Mouse (Mus musculus): ENCODE data around the gene Mon2.

Gene Mon2

GRCm38 (mm10) chr10:122964241-122964636 lies 112.1 kb downstream of the Mon2 start:
- no peak for DNase-seq (ENCODE audit: extremely low spot score, low read depth, low spot score)

DNA sequence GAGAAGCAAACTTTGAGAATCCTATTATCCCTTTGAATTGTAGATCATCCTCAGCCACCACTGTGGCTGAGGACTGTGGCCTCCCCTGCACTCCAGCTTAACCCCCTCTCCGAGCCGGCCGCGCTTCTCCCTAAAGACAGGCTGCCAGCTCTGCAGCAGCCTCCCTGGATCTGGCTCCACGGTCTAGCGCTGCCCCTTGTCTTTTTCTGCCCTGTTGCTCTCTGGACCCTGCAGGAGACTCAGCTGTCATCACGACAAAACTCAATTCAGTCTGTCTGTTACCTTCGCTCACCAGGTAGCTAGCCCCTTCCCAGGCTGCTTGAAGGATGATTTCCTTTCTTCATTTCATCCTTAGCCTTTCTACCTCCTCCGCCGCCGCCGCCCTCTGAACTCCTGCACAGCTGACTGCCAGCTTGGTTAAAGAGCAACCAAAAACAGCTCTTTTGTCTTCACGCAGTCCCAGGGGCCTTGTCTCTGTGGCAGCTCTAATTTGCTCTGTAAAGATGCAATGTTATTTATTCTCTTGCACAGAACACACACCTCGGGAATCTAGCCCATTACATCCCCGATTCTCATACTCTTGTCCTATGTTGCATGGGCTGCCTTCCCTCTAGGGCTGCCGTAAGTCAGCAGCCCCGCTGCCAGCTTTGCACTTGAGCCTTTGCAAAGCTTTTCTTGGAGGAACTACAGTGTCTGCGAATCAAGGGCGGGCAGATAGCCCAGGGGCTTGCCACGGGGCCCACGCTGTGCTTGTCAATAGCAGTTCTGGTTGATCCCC lies 112.7 kb downstream of the Mon2 start:
- no peak for DNase-seq (ENCODE audit: extremely low spot score, low read depth, low spot score)

- no peak for DNase-seq (ENCODE audit: extremely low spot score, low read depth, low spot score)
Measured at GRCm38 (mm10) chr10:122962651-122963050, 113.7 kb downstream of the Mon2 start.

DNA sequence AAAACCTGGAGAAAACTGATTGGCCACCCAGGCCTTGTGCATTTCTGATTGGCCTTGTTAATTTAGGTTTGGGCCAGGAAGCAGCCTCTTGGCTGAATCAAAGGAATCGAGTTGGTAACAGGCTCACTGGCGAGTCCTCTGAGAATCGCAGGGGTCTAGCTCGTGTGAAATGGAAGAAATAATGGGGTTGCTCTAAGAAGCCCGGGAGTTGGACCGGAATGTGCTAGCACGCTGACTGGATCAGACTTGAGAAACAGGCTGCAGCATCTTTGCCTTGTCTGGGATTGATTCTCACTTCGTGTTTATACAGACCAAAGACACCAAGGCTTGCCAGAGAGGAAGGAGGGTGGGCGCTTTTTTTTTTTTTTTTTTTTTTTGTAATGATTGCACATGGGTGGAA lies 114.8 kb downstream of the Mon2 start:
- no peak for DNase-seq (ENCODE audit: extremely low spot score, low read depth, low spot score)

DNA sequence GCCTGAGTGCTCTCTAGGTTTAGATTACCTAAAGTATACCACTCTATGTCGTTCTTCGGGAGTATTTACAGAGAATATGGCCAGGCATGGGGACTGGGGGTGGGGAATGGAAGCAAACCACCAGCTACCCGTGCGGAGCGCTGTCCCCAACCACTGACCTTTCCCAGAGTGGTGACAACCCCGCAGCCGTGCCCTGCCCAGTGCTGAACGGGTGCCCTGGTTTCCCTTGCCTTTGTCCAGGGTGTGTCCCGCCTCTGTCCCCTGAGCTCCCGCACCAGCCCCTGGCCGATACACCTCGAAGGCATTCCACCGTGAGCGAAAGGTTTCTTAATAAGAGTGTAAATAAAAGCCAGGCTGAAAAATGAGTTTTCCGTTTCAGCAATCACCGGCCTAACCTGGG lies 115.6 kb downstream of the Mon2 start:
- DNase-seq (ENCODE audit: extremely low spot score, low read depth, low spot score): no peak

GRCm38 (mm10) chr10:122960216-122960615 lies 116.1 kb downstream of the Mon2 start:
- DNase-seq (ENCODE audit: extremely low spot score, low read depth, low spot score): no peak

GRCm38 (mm10) chr10:122958699-122959098 lies 117.6 kb downstream of the Mon2 start:
- DNase-seq (ENCODE audit: extremely low spot score, low read depth, low spot score): no peak

GRCm38 (mm10) chr10:122957918-122958317 lies 118.4 kb downstream of the Mon2 start:
- DNase-seq (ENCODE audit: extremely low spot score, low read depth, low spot score): no peak

- no peak for DNase-seq (ENCODE audit: extremely low spot score, low read depth, low spot score)
Measured at GRCm38 (mm10) chr10:122953576-122953975, 122.7 kb downstream of the Mon2 start.

DNA sequence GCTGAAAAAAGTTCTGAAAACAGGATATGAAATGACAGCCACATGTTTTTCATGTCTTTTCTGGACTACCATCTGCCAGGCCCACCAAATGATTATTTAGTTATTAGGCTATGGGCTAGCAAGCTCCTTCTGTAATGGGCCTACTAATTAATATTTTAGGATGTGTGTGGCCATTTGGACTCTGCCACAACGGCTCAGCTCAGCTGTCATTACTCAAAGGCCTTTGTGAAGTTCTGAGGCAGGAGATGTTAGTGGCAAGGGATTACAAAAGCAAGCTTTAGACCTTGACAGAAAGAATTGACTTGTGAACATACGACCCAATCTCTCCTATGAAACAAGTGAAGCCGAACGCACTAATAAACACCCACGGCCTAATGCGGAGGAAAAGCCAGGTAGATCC lies 125.3 kb downstream of the Mon2 start:
- no peak for DNase-seq (ENCODE audit: extremely low spot score, low read depth, low spot score)

DNA sequence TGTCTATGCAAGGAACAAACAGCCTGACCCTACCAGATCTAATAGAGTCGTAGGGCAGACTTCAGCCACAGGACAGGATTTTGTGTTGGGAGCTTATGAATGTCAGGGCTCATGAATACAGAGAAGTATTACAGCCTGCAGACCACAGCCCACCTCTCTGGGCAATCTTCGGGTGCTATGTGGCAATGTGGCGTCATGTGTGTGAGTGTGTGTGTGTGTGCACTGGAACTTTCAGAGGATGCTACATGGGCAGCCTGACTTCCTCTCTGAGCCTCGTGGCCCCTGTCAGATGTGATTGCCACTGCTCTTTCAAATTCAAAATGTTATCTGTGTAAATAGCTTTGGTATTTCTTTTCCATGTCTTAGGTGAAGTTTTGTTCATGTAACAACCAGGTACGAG lies 131.4 kb downstream of the Mon2 start:
- no peak for DNase-seq (ENCODE audit: extremely low spot score, low read depth, low spot score)

DNA sequence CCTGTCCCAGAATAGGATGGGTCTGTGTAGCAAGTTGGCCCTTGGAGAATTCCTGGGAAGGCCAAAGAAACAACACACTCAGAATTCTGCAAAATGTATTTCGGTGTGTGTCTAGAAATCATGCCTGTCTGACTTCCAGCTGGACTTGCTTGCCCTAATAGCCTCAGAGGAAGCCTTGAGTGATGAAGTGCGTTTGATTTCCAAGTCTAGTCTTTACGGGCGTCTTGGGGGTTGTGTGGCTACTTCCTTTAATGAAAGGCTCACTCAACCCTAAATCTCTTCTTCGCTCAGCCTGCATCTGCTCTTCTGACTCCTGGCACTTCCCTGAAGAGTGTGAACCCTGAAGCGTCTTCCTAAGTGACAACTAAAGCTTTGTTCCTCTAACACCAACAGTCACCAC lies 132.5 kb downstream of the Mon2 start:
- no peak for DNase-seq (ENCODE audit: extremely low spot score, low read depth, low spot score)

DNA sequence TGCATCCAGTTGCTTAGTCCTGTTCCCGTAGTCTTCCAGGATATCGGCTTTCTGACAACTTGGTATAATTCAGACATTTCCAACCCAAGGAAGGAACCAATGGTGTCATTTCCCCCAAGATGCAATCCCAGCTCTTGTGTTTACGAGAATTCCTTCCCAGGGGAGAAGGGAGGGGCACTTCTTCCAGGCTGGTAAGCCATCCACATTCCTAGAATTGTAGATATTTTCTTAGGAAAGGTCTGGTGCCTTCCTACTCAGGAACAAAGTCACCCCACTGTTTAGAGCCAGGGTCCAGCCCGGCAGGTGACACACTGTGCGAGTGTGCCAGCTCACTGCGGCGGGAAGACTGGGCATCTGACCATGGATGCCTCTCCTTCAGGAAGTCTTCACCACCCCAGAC lies 133.5 kb downstream of the Mon2 start:
- DNase-seq (ENCODE audit: extremely low spot score, low read depth, low spot score): no peak
